Mouse (Mus musculus): ENCODE data around the gene Rhox7a. TPM values are rescaled to one million over a fixed set of nuclear protein-coding genes. Genes with fewer than 3 reads are reported as not detected.
"Not testable (repeated sequence)": the region's sequence is repeated elsewhere in the genome, so short reads cannot be mapped to it uniquely, and the experiment has no call there.

Rhox7a gene
- polyA plus RNA-seq (2015; fragmentation: Nextera tagmentation; extraction: Ambion mirVana): not detected in 2 replicates

- H3K4me1 ChIP-seq; ATAC-seq (ENCODE audit: low FRiP score, low read depth); H3K4me2 ChIP-seq (replicated peaks); H3K4me3 ChIP-seq; H3K27ac ChIP-seq; H3K9me3 ChIP-seq; H3K36me3 ChIP-seq; H3K9ac ChIP-seq; H3K27me3 ChIP-seq: not testable (repeated sequence)
- WGBS: 79% methylated on average over 8 of the region's 8 CpGs
Observed at GRCm38 (mm10) chrX:37831386-37831785, at the start of gene Rhox7a. Gene Rhox7a, plus strand, starts transcription at chrX:37831686.

GRCm38 (mm10) chrX:37807286-37808080, 24.0 kb upstream of the Rhox7a start:
- 89% methylated on average over 13 of the region's 15 CpGs for WGBS

GRCm38 (mm10) chrX:37809396-37809795, 22.1 kb upstream of the Rhox7a start:
- Histone ChIP-seq H3K9ac (no peak overlapping the region), H3K9me3 (no peaks in the 10 kb centered on the region), H3K4me3 (no peak overlapping the region), H3K4me2 (replicated peaks) (no peak overlapping the region), H3K4me1 (no peaks in the 10 kb centered on the region), H3K27me3 (no peaks in the 10 kb centered on the region), H3K27ac (no peak overlapping the region), H3K36me3 (no peaks in the 10 kb centered on the region)
- no peak for ATAC-seq (ENCODE audit: low FRiP score, low read depth)
- 86% methylated on average over 2 of the region's 2 CpGs for WGBS

More at GRCm38 (mm10) chrX:37807286-37808080, 24.0 kb upstream of the Rhox7a start:
- Histone ChIP-seq H3K9ac (no peak overlapping the region), H3K4me3 (no peak overlapping the region), H3K27me3 (no peaks in the 10 kb centered on the region), H3K9me3 (no peaks in the 10 kb centered on the region), H3K4me2 (replicated peaks) (no peak overlapping the region), H3K36me3 (no peaks in the 10 kb centered on the region), H3K27ac (no peak overlapping the region), H3K4me1 (no peaks in the 10 kb centered on the region)
- no peak for ATAC-seq (ENCODE audit: low FRiP score, low read depth)

- H3K27ac ChIP-seq: no peak overlapping the region
- H3K4me3 ChIP-seq: no peak overlapping the region
- ATAC-seq (ENCODE audit: low FRiP score, low read depth): no peak
- no peaks in the 10 kb centered on the region for H3K36me3 ChIP-seq
- H3K4me1 ChIP-seq: no peaks in the 10 kb centered on the region
- H3K27me3 ChIP-seq: no peaks in the 10 kb centered on the region
- H3K9me3 ChIP-seq: no peaks in the 10 kb centered on the region
- 29% methylated on average over 5 of the region's 5 CpGs for WGBS
- no peak overlapping the region for H3K9ac ChIP-seq
- H3K4me2 ChIP-seq (replicated peaks): no peak overlapping the region
Observed at GRCm38 (mm10) chrX:37811179-37811578, 20.3 kb upstream of the Rhox7a start.

- Histone ChIP-seq H3K36me3 (no peaks in the 10 kb centered on the region), H3K9me3 (no peaks in the 10 kb centered on the region)
Observed at GRCm38 (mm10) chrX:37815665-37816064, 15.8 kb upstream of the Rhox7a start.

GRCm38 (mm10) chrX:37826610-37827009, 4.9 kb upstream of the Rhox7a start, which contains the start of gene Rhox6:
Gene Rhox6, plus strand, starts transcription at chrX:37826910.
- H3K4me3 ChIP-seq; H3K4me1 ChIP-seq; ATAC-seq (ENCODE audit: low FRiP score, low read depth); H3K4me2 ChIP-seq (replicated peaks); H3K9me3 ChIP-seq; H3K36me3 ChIP-seq; H3K27me3 ChIP-seq; H3K27ac ChIP-seq; H3K9ac ChIP-seq: not testable (repeated sequence)
- WGBS: 84% methylated on average over 4 of the region's 12 CpGs

More at GRCm38 (mm10) chrX:37815665-37816064, 15.8 kb upstream of the Rhox7a start:
- no peak overlapping the region for H3K4me2 ChIP-seq (replicated peaks)
- ATAC-seq (ENCODE audit: low FRiP score, low read depth): no peak
- no peaks in the 10 kb centered on the region for H3K4me1 ChIP-seq
- WGBS: 69% methylated on average over 10 of the region's 10 CpGs
- no peaks in the 10 kb centered on the region for H3K27me3 ChIP-seq
- no peak overlapping the region for H3K9ac ChIP-seq
- no peak overlapping the region for H3K4me3 ChIP-seq
- no peak overlapping the region for H3K27ac ChIP-seq

GRCm38 (mm10) chrX:37871641-37872040, 40.2 kb downstream of the Rhox7a start:
- no peaks in the 10 kb centered on the region for H3K4me1 ChIP-seq
- WGBS: 91% methylated on average over 2 of the region's 2 CpGs
- no peak overlapping the region for H3K9ac ChIP-seq
- no peak overlapping the region for H3K4me3 ChIP-seq
- no peak overlapping the region for H3K4me2 ChIP-seq (replicated peaks)
- no peak for ATAC-seq (ENCODE audit: low FRiP score, low read depth)
- H3K9me3 ChIP-seq: no peaks in the 10 kb centered on the region
- no peaks in the 10 kb centered on the region for H3K36me3 ChIP-seq
- H3K27me3 ChIP-seq: no peaks in the 10 kb centered on the region
- no peak overlapping the region for H3K27ac ChIP-seq

GRCm38 (mm10) chrX:37878844-37879243, 47.4 kb downstream of the Rhox7a start, which contains the start of gene Rhox8:
Gene Rhox8, minus strand, starts transcription at chrX:37878944.
- H3K9ac ChIP-seq: no peak within 1 kb of the TSS
- no peaks in the 10 kb centered on the region for H3K9me3 ChIP-seq
- no peak within 1 kb of the TSS for H3K27ac ChIP-seq
- H3K4me3 ChIP-seq: no peak within 1 kb of the TSS
- ATAC-seq (ENCODE audit: low FRiP score, low read depth): no peak
- H3K4me1 ChIP-seq: no peaks in the 10 kb centered on the region
- WGBS: 73% methylated on average over 4 of the region's 4 CpGs
- no peaks in the 10 kb centered on the region for H3K27me3 ChIP-seq
- no peaks in the 10 kb centered on the region for H3K36me3 ChIP-seq
- no peak within 1 kb of the TSS for H3K4me2 ChIP-seq (replicated peaks)

Other genes with a start within 250 kb of the Rhox7a start
- not detected in 2 replicates for gene Rhox4f, start 224.0 kb upstream of the Rhox7a start, polyA plus RNA-seq (2015; fragmentation: Nextera tagmentation; extraction: Ambion mirVana)
- gene Rhox3g, start 203.1 kb upstream of the Rhox7a start, polyA plus RNA-seq (2015; fragmentation: Nextera tagmentation; extraction: Ambion mirVana): not detected in 2 replicates
- gene Rhox2g, start 188.2 kb upstream of the Rhox7a start, polyA plus RNA-seq (2015; fragmentation: Nextera tagmentation; extraction: Ambion mirVana): not detected in 2 replicates
- gene Rhox4g, start 180.4 kb upstream of the Rhox7a start, polyA plus RNA-seq (2015; fragmentation: Nextera tagmentation; extraction: Ambion mirVana): not detected in 2 replicates
- gene Rhox3h, start 162.9 kb upstream of the Rhox7a start, polyA plus RNA-seq (2015; fragmentation: Nextera tagmentation; extraction: Ambion mirVana): not detected in 2 replicates
- gene Rhox2h, start 158.4 kb upstream of the Rhox7a start, polyA plus RNA-seq (2015; fragmentation: Nextera tagmentation; extraction: Ambion mirVana): not detected in 2 replicates
- gene Rhox5, start 26.8 kb upstream of the Rhox7a start, polyA plus RNA-seq (2015; fragmentation: Nextera tagmentation; extraction: Ambion mirVana): 0.89 and 0.94 TPM in 2 replicates
- gene Rhox6, start 4.8 kb upstream of the Rhox7a start, polyA plus RNA-seq (2015; fragmentation: Nextera tagmentation; extraction: Ambion mirVana): not detected in 2 replicates
- gene Rhox8, start 47.3 kb downstream of the Rhox7a start, polyA plus RNA-seq (2015; fragmentation: Nextera tagmentation; extraction: Ambion mirVana): not detected in 2 replicates
- gene Rhox7b, start 65.5 kb downstream of the Rhox7a start, polyA plus RNA-seq (2015; fragmentation: Nextera tagmentation; extraction: Ambion mirVana): not detected in 2 replicates
- gene Rhox9, start 70.1 kb downstream of the Rhox7a start, polyA plus RNA-seq (2015; fragmentation: Nextera tagmentation; extraction: Ambion mirVana): not detected in 2 replicates
- gene Btg1-ps1, start 187.1 kb downstream of the Rhox7a start, polyA plus RNA-seq (2015; fragmentation: Nextera tagmentation; extraction: Ambion mirVana): not detected in 2 replicates
- not detected in 2 replicates for gene Btg1-ps2, start 211.4 kb downstream of the Rhox7a start, polyA plus RNA-seq (2015; fragmentation: Nextera tagmentation; extraction: Ambion mirVana)
- not detected in 2 replicates for gene Rhox10, start 234.8 kb downstream of the Rhox7a start, polyA plus RNA-seq (2015; fragmentation: Nextera tagmentation; extraction: Ambion mirVana)

All from limb, embryonic 13.5 days (tissue).